Mouse (Mus musculus) lung, postnatal 4 days (tissue): ENCODE data around the gene Slc35e4.
"Not testable (repeated sequence)": the region's sequence is repeated elsewhere in the genome, so short reads cannot be mapped to it uniquely, and the experiment has no call there.

Experiments
- DNase-seq, 2 experiments: peaks; one replicate each; pipeline ENCODE4 v3.0.0; 2021

Gene Slc35e4

GRCm38 (mm10) chr11:3913316-3914108 is 952 bp downstream of the Slc35e4 start:
- peak; percentile 94 to 95 for DNase-seq

DNA sequence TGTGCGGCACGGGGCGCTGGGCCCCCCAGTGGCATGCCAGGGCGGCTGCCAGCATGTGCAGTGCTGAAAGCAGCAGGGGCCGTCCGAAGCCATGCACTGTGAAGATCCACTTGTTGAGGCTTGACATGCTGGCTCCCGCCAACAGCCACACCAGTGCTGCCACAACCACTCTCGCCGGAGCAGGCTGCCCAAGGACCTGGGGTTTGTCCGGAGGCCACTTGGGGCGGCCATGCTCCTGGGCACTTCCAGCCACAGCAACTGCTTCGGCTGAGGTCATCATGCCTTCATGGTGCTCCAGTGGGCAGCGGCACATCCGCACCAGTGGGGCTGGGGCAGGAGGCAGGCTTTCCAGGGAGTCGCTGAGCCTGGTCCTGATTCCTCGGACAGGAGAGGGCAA is 1.6 kb downstream of the Slc35e4 start:
- DNase-seq = peak; percentile 49 to 54

- DNase-seq = peak; percentile 27 to 39
Observed at GRCm38 (mm10) chr11:3912100-3912874, 2.2 kb downstream of the Slc35e4 start.

DNA sequence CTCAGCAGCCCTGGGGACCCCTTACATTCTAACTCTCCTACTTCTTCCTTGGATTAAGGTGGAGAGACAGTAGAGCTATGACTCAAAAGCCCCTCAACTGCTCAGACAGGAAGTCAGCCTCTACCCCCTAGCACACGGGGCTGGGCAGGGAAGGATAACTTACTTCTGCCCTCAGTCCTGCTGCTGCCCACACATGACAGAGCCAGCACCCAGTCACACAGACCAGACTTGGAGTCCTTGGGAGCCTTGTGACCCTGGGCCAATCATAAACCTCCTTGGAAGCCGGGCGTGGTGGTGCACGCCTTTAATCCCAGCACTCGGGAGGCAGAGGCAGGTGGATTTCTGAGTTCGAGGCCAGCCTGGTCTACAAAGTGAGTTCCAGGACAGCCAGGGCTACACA is 3.0 kb downstream of the Slc35e4 start:
- DNase-seq = not testable (repeated sequence)

GRCm38 (mm10) chr11:3910513-3911310 is 3.8 kb downstream of the Slc35e4 start:
- DNase-seq = no peak

GRCm38 (mm10) chr11:3909236-3909635 is 5.2 kb downstream of the Slc35e4 start:
- DNase-seq = no peak

DNA sequence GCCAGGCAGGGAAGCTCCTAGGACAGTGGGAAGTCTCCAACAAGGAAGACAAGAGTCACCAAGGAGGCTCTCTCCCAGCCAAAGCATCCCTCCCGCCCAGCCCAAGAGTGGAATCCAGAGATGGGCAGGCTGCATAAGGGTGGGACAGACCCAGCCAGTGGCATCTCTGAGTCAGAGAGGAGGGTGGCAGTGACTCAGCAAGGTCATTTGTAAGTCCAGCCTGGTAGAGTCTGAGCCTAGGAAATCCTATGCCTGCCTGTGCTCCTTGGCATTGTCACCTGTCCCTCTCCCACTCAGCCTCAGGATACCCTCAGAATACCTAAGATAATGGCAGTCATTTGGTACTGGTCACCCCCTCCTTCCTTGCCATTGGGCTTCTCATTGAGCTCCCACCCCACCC is 9.0 kb downstream of the Slc35e4 start:
- DNase-seq = no peak

- no peak for DNase-seq
Observed at GRCm38 (mm10) chr11:3904673-3905072, 9.8 kb downstream of the Slc35e4 start.

DNA sequence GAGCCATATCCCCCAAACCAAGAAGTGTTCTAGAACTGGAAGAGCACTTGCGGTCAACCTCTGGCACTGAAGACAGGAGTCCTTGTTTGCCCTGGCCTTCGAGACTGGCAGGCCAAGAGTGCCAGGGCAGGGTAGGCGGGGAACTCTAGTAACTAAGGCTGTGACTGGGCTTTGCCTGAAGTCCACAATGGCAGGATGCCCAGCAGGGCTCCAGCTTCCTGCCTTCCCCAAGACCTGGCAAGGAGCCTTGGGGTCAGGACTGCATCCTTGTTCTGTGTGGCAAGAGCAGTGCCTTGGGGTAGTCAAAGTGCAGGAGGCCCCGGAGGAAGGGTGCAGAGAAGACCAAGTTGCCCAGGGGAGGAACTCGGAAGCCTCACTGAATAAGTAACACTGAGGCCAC is 11.4 kb downstream of the Slc35e4 start:
- DNase-seq = peak; percentile 87 to 92

- DNase-seq = no peak
Observed at GRCm38 (mm10) chr11:3902516-3902915, 11.9 kb downstream of the Slc35e4 start.

DNA sequence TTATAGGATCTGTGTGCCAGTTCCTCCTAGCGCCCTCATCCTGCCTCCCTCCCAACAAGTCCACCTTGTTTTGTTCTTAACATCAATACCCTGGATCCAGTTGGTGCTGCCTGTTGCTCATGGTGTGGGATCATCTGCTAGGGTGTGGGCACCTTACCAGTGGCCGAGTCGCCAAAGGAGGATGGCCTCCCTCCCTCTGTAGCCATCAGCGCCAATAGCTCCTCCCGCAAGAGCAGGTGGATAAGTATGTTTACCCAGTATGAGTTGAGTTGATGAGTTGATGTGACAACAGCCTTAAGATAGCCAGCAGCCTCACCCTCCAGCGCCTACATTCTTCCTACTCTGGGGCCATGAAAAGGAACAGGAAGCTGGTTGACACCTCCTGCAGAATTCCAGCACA is 14.2 kb downstream of the Slc35e4 start:
- DNase-seq = no peak

DNA sequence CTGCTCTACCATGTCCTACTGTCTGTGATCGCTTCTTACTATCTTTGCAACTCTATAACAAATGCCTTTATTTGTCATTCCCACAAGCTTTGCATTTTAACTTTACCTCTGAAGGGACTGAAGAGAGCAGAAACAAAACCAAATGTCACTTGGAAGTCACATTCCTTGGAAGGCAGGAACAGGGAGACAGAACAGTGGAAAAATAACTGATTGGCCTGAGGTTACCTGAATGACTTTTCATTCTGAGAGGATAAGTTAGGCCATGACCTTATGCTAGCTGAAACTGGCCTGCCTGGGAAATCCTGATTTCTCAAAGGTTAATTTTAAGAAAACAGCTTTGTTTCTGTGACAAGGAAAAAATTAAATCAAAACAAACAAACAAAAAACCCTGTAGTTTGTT is 18.5 kb downstream of the Slc35e4 start:
- no peak for DNase-seq

- DNase-seq = no peak
Observed at GRCm38 (mm10) chr11:3895458-3895857, 19.0 kb downstream of the Slc35e4 start.

GRCm38 (mm10) chr11:3894406-3895281 is 19.8 kb downstream of the Slc35e4 start, which contains the start of the genes 4921536K21Rik and Dusp18:
Gene 4921536K21Rik (minus strand): TSS chr11:3895098.
Gene Dusp18 (plus strand): TSS chr11:3895240.
- DNase-seq = peak; percentile 93 to 94

GRCm38 (mm10) chr11:3893970-3894369 is 20.5 kb downstream of the Slc35e4 start:
- no peak for DNase-seq

- DNase-seq = no peak
Observed at GRCm38 (mm10) chr11:3887331-3887730, 27.1 kb downstream of the Slc35e4 start.

- no peak for DNase-seq
Observed at GRCm38 (mm10) chr11:3883711-3884110, 30.8 kb downstream of the Slc35e4 start.

DNA sequence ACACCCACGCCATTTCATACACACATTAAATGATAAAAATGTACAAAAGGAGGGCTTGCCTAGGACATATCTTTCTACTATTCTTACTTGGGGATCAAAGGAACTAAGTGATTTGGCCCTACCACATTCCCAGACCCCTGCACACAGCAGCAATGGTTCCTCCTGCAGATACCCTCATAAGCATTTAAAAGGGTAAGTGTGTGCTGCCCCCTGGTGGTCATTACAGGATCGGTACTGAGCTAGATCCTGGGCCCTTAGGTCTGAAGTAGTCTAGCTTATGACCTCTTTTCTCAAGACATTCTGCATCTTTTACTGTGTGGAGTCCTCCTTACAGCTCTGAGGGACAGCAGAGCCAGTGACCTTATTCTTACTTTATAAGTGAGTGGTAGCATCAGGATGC is 34.6 kb downstream of the Slc35e4 start:
- peak; percentile 42 to 67 for DNase-seq

GRCm38 (mm10) chr11:3878660-3879059 is 35.8 kb downstream of the Slc35e4 start:
- no peak for DNase-seq

DNA sequence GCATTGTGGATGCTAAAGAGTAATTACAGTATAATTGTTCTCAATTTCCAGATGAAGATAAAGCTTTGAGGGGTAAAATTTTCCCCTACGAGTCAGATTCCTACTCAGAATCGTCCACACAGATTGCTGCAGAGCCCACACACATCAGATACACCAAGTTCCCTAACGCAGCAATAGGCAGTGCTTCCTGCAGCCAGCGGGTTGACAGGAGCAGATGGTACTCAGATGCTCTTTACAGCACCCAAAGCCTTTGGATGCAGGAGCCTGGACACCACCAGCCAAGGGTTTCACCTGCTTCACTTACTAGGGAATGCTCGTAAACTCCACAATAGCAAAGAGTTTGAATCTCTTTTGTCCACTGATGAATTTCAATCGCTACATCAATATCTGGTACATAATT is 38.0 kb downstream of the Slc35e4 start:
- DNase-seq = no peak

DNA sequence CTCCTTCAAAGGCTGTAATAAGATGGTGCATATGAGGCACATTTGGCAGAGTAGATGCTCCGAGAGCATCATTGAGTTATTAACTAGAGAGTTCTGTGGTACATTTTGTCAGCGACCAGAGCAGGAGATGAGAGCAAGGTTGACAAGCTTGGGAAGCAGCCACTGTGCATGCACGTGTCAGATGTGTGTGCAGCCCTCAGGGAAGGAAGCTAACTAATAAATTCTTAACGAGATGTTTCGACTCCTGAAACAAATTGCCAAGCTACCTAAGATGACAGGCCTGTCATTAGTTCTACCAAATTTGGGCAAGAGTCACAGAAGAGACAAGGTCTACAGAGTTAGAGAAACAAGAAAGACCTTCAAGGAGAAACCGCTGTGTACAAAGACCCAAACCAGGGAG is 50.1 kb downstream of the Slc35e4 start:
- DNase-seq = no peak

- peak; percentile 70 to 82 for DNase-seq
Observed at GRCm38 (mm10) chr11:3863454-3864112, 50.9 kb downstream of the Slc35e4 start, which contains the start of gene Osbp2. Gene Osbp2 (minus strand): TSS chr11:3863903.
